Mouse (Mus musculus): ENCODE data around the gene Cltc. TPM values are rescaled to one million over a fixed set of nuclear protein-coding genes. Genes with fewer than 3 reads are reported as not detected.

Gene Cltc
- total RNA-seq, 1 experiment, result 176 TPM

- H3K9ac ChIP-seq (ENCODE audit: insufficient read depth, low read depth, low read length, poor library complexity, severe bottlenecking), result no peak overlapping the region
- TF ChIP-seq MAFK (IDR thresholded peaks at IDR 0.05; ENCODE audit: insufficient read depth, low read depth, low read length) (peak; percentile 78), HCFC1 (IDR thresholded peaks at IDR 0.05; ENCODE audit: borderline replicate concordance, insufficient read depth, low read length) (no peak), ZNF384 (IDR thresholded peaks at IDR 0.05; ENCODE audit: low read depth, low read length) (no peak), CHD2 (IDR thresholded peaks at IDR 0.05; ENCODE audit: low read depth, low read length) (no peak)
- no peak for DNase-seq (ENCODE audit: low read depth, low spot score)
- in situ Hi-C loops (cut with MboI; ENCODE audit: low sequenced_read_pairs in 2 of 2, unreplicated experiment in 2 of 2), result no loop called here
- no peaks in the 10 kb centered on the region for H3K9me3 ChIP-seq (ENCODE audit: control insufficient read depth, insufficient read depth, low read depth, low read length)
- no peak overlapping the region for H3K27ac ChIP-seq (ENCODE audit: insufficient read depth, low read depth, low read length, poor library complexity, severe bottlenecking)
- H3K4me3 ChIP-seq (ENCODE audit: insufficient read depth in 1 of 2, low read depth in 1 of 2, low read length in 2 of 2, poor library complexity in 1 of 2, severe bottlenecking in 1 of 2), result no peak overlapping the region
- no peaks in the 10 kb centered on the region for H3K4me1 ChIP-seq (ENCODE audit: control insufficient read depth in 2 of 2, insufficient read depth in 2 of 2, low read length in 2 of 2, poor library complexity in 1 of 2)
- no peaks in the 10 kb centered on the region for H3K36me3 ChIP-seq (ENCODE audit: control insufficient read depth, insufficient read depth, low read length, poor library complexity, severe bottlenecking)
Measured at GRCm38 (mm10) chr11:86657863-86658262, 99.5 kb downstream of the Cltc start.

- H3K36me3 ChIP-seq (ENCODE audit: control insufficient read depth, insufficient read depth, low read length, poor library complexity, severe bottlenecking), result peaks cover 2% of the 10 kb centered on the region; the same call in 1 of the 2 replicates
- no peaks in the 10 kb centered on the region for H3K4me1 ChIP-seq (ENCODE audit: control insufficient read depth in 2 of 2, insufficient read depth in 2 of 2, low read length in 2 of 2, poor library complexity in 1 of 2)
- no peaks in the 10 kb centered on the region for H3K9me3 ChIP-seq (ENCODE audit: control insufficient read depth, insufficient read depth, low read depth, low read length)
- DNase-seq (ENCODE audit: low read depth, low spot score), result no peak
- TF ChIP-seq ZNF384 (IDR thresholded peaks at IDR 0.05; ENCODE audit: low read depth, low read length) (no peak), HCFC1 (IDR thresholded peaks at IDR 0.05; ENCODE audit: borderline replicate concordance, insufficient read depth, low read length) (no peak), ZC3H11A (IDR thresholded peaks at IDR 0.05; ENCODE audit: borderline replicate concordance, low read depth, low read length) (no peak), MAFK (IDR thresholded peaks at IDR 0.05; ENCODE audit: insufficient read depth, low read depth, low read length) (no peak)
- H3K27ac ChIP-seq (ENCODE audit: insufficient read depth, low read depth, low read length, poor library complexity, severe bottlenecking), result no peak overlapping the region
- H3K9ac ChIP-seq (ENCODE audit: insufficient read depth, low read depth, low read length, poor library complexity, severe bottlenecking), result no peak overlapping the region
- in situ Hi-C loops (cut with MboI; ENCODE audit: low sequenced_read_pairs in 2 of 2, unreplicated experiment in 2 of 2), result no loop called here
- H3K4me3 ChIP-seq (ENCODE audit: insufficient read depth in 1 of 2, low read depth in 1 of 2, low read length in 2 of 2, poor library complexity in 1 of 2, severe bottlenecking in 1 of 2), result no peak overlapping the region
Measured at GRCm38 (mm10) chr11:86656849-86657567, 100.4 kb downstream of the Cltc start.

GRCm38 (mm10) chr11:86655671-86656070 lies 101.7 kb downstream of the Cltc start:
- in situ Hi-C loops (cut with MboI; ENCODE audit: low sequenced_read_pairs in 2 of 2, unreplicated experiment in 2 of 2), result no loop called here
- peaks cover 3% of the 10 kb centered on the region; the same call in 1 of the 2 replicates for H3K36me3 ChIP-seq (ENCODE audit: control insufficient read depth, insufficient read depth, low read length, poor library complexity, severe bottlenecking)
- no peak overlapping the region for H3K4me3 ChIP-seq (ENCODE audit: insufficient read depth in 1 of 2, low read depth in 1 of 2, low read length in 2 of 2, poor library complexity in 1 of 2, severe bottlenecking in 1 of 2)
- no peak overlapping the region for H3K9ac ChIP-seq (ENCODE audit: insufficient read depth, low read depth, low read length, poor library complexity, severe bottlenecking)
- DNase-seq (ENCODE audit: low read depth, low spot score), result no peak
- H3K9me3 ChIP-seq (ENCODE audit: control insufficient read depth, insufficient read depth, low read depth, low read length), result no peaks in the 10 kb centered on the region
- TF ChIP-seq CHD2 (IDR thresholded peaks at IDR 0.05; ENCODE audit: low read depth, low read length), result no peak
- no peak for TF ChIP-seq HCFC1 (IDR thresholded peaks at IDR 0.05; ENCODE audit: borderline replicate concordance, insufficient read depth, low read length)
- TF ChIP-seq ZC3H11A (IDR thresholded peaks at IDR 0.05; ENCODE audit: borderline replicate concordance, low read depth, low read length), result no peak
- TF ChIP-seq ZNF384 (IDR thresholded peaks at IDR 0.05; ENCODE audit: low read depth, low read length), result no peak
- 0 out of 2 replicates have a peak, but pooled peaks have one; percentile 35 for TF ChIP-seq MAFK (IDR thresholded peaks at IDR 0.05; ENCODE audit: insufficient read depth, low read depth, low read length)
- no peaks in the 10 kb centered on the region for H3K4me1 ChIP-seq (ENCODE audit: control insufficient read depth in 2 of 2, insufficient read depth in 2 of 2, low read length in 2 of 2, poor library complexity in 1 of 2)
- no peak overlapping the region for H3K27ac ChIP-seq (ENCODE audit: insufficient read depth, low read depth, low read length, poor library complexity, severe bottlenecking)

GRCm38 (mm10) chr11:86654096-86654495 lies 103.3 kb downstream of the Cltc start:
- DNase-seq (ENCODE audit: low read depth, low spot score), result no peak

More at GRCm38 (mm10) chr11:86654096-86654495, 103.3 kb downstream of the Cltc start:
- Histone ChIP-seq H3K9ac (ENCODE audit: insufficient read depth, low read depth, low read length, poor library complexity, severe bottlenecking) (no peak overlapping the region), H3K4me1 (ENCODE audit: control insufficient read depth in 2 of 2, insufficient read depth in 2 of 2, low read length in 2 of 2, poor library complexity in 1 of 2) (no peaks in the 10 kb centered on the region), H3K36me3 (ENCODE audit: control insufficient read depth, insufficient read depth, low read length, poor library complexity, severe bottlenecking) (peaks cover 3% of the 10 kb centered on the region; the same call in 1 of the 2 replicates), H3K27ac (ENCODE audit: insufficient read depth, low read depth, low read length, poor library complexity, severe bottlenecking) (no peak overlapping the region), H3K4me3 (ENCODE audit: insufficient read depth in 1 of 2, low read depth in 1 of 2, low read length in 2 of 2, poor library complexity in 1 of 2, severe bottlenecking in 1 of 2) (no peak overlapping the region), H3K9me3 (ENCODE audit: control insufficient read depth, insufficient read depth, low read depth, low read length) (no peaks in the 10 kb centered on the region)
- in situ Hi-C loops (cut with MboI; ENCODE audit: low sequenced_read_pairs in 2 of 2, unreplicated experiment in 2 of 2), result loop anchor here in 1 of 2 experiments (5.0 kb wide), 1 partner anchor 87 kb away; no protein-coding TSS in a partner anchor
- no peak for TF ChIP-seq HCFC1 (IDR thresholded peaks at IDR 0.05; ENCODE audit: borderline replicate concordance, insufficient read depth, low read length)
- TF ChIP-seq ZC3H11A (IDR thresholded peaks at IDR 0.05; ENCODE audit: borderline replicate concordance, low read depth, low read length), result no peak
- TF ChIP-seq CHD2 (IDR thresholded peaks at IDR 0.05; ENCODE audit: low read depth, low read length), result no peak
- TF ChIP-seq MAFK (IDR thresholded peaks at IDR 0.05; ENCODE audit: insufficient read depth, low read depth, low read length), result no peak
- TF ChIP-seq ZNF384 (IDR thresholded peaks at IDR 0.05; ENCODE audit: low read depth, low read length), result no peak
